Mouse (Mus musculus): ENCODE results near the gene Aak1. TPM values are rescaled to one million over a fixed set of nuclear protein-coding genes. Genes with fewer than 3 reads are reported as not detected.

The Aak1 gene
- total RNA-seq (2014; rRNA removed; ENCODE audit: low replicate concordance) (24.9 and 46.7 TPM in 2 replicates), polyA plus RNA-seq (2015; fragmentation: Nextera tagmentation; extraction: Ambion mirVana) (9.2 and 10.0 TPM in 2 replicates)

DNA sequence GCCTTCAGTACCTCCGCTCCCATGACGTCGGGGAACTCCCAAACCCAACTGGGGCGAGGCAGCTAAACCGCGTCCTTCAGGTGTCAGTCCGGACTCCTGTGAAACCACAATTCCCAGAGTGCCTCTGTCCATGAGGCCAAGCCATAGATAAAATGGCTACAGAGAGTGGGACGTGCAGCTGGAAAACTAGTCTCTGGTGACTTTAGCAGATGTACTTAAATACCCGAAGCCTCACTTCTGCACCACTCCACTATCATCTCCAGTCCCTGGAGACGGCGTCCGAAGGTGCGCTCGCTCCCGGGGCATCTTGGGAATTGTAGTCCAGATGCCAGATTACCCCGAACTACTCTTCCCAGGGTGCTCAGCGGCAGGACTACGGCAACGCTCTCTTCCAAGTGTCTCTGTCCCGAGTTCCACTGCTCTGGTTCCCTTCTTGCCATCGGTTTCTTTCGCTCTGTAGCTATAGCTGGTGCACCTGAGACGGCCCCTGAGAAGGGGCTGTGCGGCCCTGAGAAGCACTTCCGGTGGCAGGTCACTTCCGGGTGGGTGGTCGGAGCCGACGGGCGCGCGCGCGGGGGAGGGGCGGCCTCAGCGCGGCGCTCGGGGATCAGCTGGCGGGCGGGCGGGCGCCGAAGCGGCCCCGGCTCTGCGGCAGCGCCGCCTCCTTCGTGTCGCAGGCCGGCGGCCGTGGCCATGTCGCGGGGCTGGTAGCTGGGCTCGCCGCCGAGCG is at the start of gene Aak1:
Gene Aak1 (plus strand): TSS at position 603 of the 730 bp plus-strand sequence.
- Histone ChIP-seq H3K4me1 (ENCODE audit: control insufficient read depth, insufficient read depth) (peaks cover 27% of the 10 kb centered on the region), H3K27me3 (ENCODE audit: control insufficient read depth, insufficient read depth, low read length) (no peaks in the 10 kb centered on the region), H3K9ac (replicated peaks; ENCODE audit: low read depth, low read length) (peak within 1 kb of the TSS; percentile 87), H3K4me3 (ENCODE audit: low read depth, low read length) (peak within 1 kb of the TSS; percentile 86), H3K27ac (ENCODE audit: low read depth) (peak within 1 kb of the TSS; percentile 98), H3K4me2 (ENCODE audit: low read depth, low read length) (peak within 1 kb of the TSS; percentile 75), H3K36me3 (replicated peaks; ENCODE audit: control insufficient read depth, insufficient read depth, low read length) (no peaks in the 10 kb centered on the region), H3K9me3 (replicated peaks; ENCODE audit: control insufficient read depth, low read length) (no peaks in the 10 kb centered on the region)
- TF ChIP-seq CTCF (IDR thresholded peaks at IDR 0.05; ENCODE audit: low read depth) (no peak), EP300 (IDR thresholded peaks at IDR 0.05; ENCODE audit: low read depth) (no peak; the same call in 1 of the 2 replicates)
- under 1% methylated on average over 60 of the region's 60 CpGs for WGBS
- DNase-seq (ENCODE audit: low spot score), result peak; percentile 87
- peak; percentile 92 for ATAC-seq (ENCODE audit: insufficient read depth, low read depth)

DNA sequence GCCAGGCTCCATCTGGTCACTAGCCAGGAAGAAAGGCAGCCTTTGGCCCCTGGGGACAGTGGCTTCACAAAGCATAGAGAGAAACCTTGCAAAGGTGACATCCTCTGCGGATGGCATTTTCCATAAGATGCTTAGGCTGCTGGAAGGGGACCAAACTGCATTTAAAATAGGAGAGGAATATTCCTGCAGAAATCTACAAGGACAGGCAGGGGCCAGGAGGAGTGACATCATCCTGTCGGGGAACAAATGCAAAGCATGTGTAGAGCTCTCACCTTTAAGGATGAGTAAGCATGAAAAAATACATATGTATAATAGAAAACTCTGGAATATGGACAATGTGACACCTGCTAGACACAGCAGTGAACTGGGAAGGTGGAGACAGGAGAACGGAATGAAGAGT is 48.9 kb upstream of the Aak1 start:
- Histone ChIP-seq H3K9ac (replicated peaks; ENCODE audit: low read depth, low read length) (no peak overlapping the region), H3K9me3 (replicated peaks; ENCODE audit: control insufficient read depth, low read length) (no peaks in the 10 kb centered on the region), H3K4me2 (ENCODE audit: low read depth, low read length) (no peak overlapping the region), H3K4me1 (ENCODE audit: control insufficient read depth, insufficient read depth) (no peaks in the 10 kb centered on the region), H3K27ac (ENCODE audit: low read depth) (no peak overlapping the region), H3K4me3 (ENCODE audit: low read depth, low read length) (no peak overlapping the region), H3K36me3 (replicated peaks; ENCODE audit: control insufficient read depth, insufficient read depth, low read length) (no peaks in the 10 kb centered on the region), H3K27me3 (ENCODE audit: control insufficient read depth, insufficient read depth, low read length) (0 out of 2 replicates have a peak, but pooled peaks cover 3% of the 10 kb centered on the region)
- 78% methylated on average over 3 of the region's 3 CpGs for WGBS
- TF ChIP-seq EP300 (IDR thresholded peaks at IDR 0.05; ENCODE audit: low read depth), result no peak
- DNase-seq (ENCODE audit: low spot score) (no peak), ATAC-seq (ENCODE audit: insufficient read depth, low read depth) (no peak)

DNA sequence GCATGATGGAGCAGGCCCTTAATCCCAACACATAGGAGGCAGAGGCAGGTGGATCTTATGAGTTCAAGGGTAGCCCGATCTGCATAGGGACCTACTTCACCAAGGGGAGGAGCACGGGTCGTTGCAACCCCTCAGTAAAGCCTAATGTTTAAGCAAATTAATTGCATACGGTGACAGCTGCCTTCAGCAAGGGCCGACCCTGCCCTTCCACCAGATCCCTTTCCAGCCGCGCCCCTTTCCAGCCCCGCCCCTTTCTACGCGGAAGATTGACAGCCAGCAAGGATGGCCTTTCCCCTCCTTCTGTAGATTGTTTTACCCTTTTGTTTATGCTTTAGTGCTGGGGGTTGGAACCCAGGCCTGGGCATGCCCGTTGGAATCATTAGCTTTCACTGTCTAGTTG is 47.9 kb upstream of the Aak1 start:
- Histone ChIP-seq H3K36me3 (replicated peaks; ENCODE audit: control insufficient read depth, insufficient read depth, low read length) (no peaks in the 10 kb centered on the region), H3K9me3 (replicated peaks; ENCODE audit: control insufficient read depth, low read length) (no peaks in the 10 kb centered on the region), H3K9ac (replicated peaks; ENCODE audit: low read depth, low read length) (no peak overlapping the region), H3K27ac (ENCODE audit: low read depth) (no peak overlapping the region), H3K27me3 (ENCODE audit: control insufficient read depth, insufficient read depth, low read length) (0 out of 2 replicates have a peak, but pooled peaks cover 3% of the 10 kb centered on the region), H3K4me3 (ENCODE audit: low read depth, low read length) (no peak overlapping the region), H3K4me1 (ENCODE audit: control insufficient read depth, insufficient read depth) (no peaks in the 10 kb centered on the region), H3K4me2 (ENCODE audit: low read depth, low read length) (no peak overlapping the region)
- no peak for DNase-seq (ENCODE audit: low spot score)
- 46% methylated on average over 11 of the region's 11 CpGs for WGBS
- no peak for ATAC-seq (ENCODE audit: insufficient read depth, low read depth)
- TF ChIP-seq EP300 (IDR thresholded peaks at IDR 0.05; ENCODE audit: low read depth), result no peak
- TF ChIP-seq CTCF (IDR thresholded peaks at IDR 0.05; ENCODE audit: low read depth), result no peak

DNA sequence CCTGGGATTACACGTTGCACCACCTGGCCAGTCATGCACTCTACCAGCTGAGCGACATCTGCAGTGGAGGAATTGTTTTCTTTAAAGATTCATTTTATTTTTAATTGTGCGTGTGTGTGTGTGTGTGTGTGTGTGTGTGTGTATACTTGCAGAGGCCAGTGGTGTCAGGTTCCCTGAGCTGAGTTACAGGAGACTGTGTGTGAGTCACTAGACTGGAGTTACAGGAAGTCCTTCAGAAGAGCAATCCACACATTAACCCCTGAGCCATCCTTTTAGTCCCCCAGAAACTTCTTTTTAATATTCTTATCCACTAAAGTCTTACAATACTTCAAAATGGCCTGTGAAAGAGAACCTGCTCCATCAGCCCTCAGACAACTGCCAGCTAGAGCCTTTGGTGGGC is 44.7 kb upstream of the Aak1 start:
- Histone ChIP-seq H3K4me2 (ENCODE audit: low read depth, low read length) (no peak overlapping the region), H3K27ac (ENCODE audit: low read depth) (no peak overlapping the region), H3K36me3 (replicated peaks; ENCODE audit: control insufficient read depth, insufficient read depth, low read length) (no peaks in the 10 kb centered on the region), H3K9me3 (replicated peaks; ENCODE audit: control insufficient read depth, low read length) (no peaks in the 10 kb centered on the region), H3K4me3 (ENCODE audit: low read depth, low read length) (no peak overlapping the region), H3K27me3 (ENCODE audit: control insufficient read depth, insufficient read depth, low read length) (no peaks in the 10 kb centered on the region), H3K4me1 (ENCODE audit: control insufficient read depth, insufficient read depth) (no peaks in the 10 kb centered on the region), H3K9ac (replicated peaks; ENCODE audit: low read depth, low read length) (no peak overlapping the region)
- no peak for TF ChIP-seq EP300 (IDR thresholded peaks at IDR 0.05; ENCODE audit: low read depth)
- no peak for TF ChIP-seq CTCF (IDR thresholded peaks at IDR 0.05; ENCODE audit: low read depth)
- DNase-seq (ENCODE audit: low spot score) (no peak), ATAC-seq (ENCODE audit: insufficient read depth, low read depth) (no peak)
- 73% methylated on average over 3 of the region's 3 CpGs for WGBS

DNA sequence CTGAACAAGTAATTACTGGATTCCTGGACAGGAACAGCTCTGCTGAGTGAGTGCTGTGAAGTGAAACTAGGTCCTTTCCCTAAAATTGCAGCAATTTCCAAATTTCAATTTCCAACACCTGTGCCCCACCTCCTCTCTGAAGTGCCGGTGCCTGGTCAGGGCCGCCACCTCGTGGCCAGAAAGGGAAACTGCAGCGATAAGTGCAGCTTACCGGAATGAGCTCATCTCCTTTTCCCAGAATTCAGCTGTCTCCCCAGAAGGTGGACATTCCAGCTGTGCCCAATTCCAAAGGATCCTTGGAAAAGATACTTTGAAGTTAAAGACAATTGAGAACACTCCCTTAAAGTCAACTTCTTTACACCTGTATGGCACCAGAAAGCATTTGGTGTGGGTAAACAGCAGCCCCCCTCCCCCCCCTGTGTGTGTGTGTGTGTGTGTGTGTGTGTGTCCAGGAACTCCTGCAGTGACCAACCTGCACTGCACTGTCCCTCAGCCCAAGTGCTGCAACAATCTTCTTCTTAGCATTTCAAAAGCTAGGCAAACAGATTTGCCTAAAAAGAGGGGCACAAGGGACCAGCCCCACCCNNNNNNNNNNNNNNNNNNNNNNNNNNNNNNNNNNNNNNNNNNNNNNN is 42.7 kb upstream of the Aak1 start:
- 2% methylated on average over 5 of the region's 5 CpGs for WGBS
- Histone ChIP-seq H3K27ac (ENCODE audit: low read depth) (no peak overlapping the region), H3K4me2 (ENCODE audit: low read depth, low read length) (no peak overlapping the region), H3K9ac (replicated peaks; ENCODE audit: low read depth, low read length) (no peak overlapping the region), H3K4me3 (ENCODE audit: low read depth, low read length) (no peak overlapping the region), H3K27me3 (ENCODE audit: control insufficient read depth, insufficient read depth, low read length) (no peaks in the 10 kb centered on the region), H3K9me3 (replicated peaks; ENCODE audit: control insufficient read depth, low read length) (no peaks in the 10 kb centered on the region), H3K4me1 (ENCODE audit: control insufficient read depth, insufficient read depth) (no peaks in the 10 kb centered on the region), H3K36me3 (replicated peaks; ENCODE audit: control insufficient read depth, insufficient read depth, low read length) (no peaks in the 10 kb centered on the region)
- TF ChIP-seq EP300 (IDR thresholded peaks at IDR 0.05; ENCODE audit: low read depth) (no peak), CTCF (IDR thresholded peaks at IDR 0.05; ENCODE audit: low read depth) (peak; percentile 96)
- DNase-seq (ENCODE audit: low spot score) (peak; percentile 72), ATAC-seq (ENCODE audit: insufficient read depth, low read depth) (peak; percentile 62)
